Mouse (Mus musculus): ENCODE measurements around the gene Qars. TPM values are rescaled to one million over a fixed set of nuclear protein-coding genes. Genes with fewer than 3 reads are reported as not detected.
A peak's percentile ranks its signal among the peaks of the same experiment; 100 is the strongest.

Qars gene
- polyA plus RNA-seq, 1 experiment from 2014 or later: 66.1 TPM

GRCm38 (mm10) chr9:108508776-108509175 lies 1.3 kb downstream of the Qars start:
- Histone ChIP-seq H3K27me3 (no peaks in the 10 kb centered on the region), H3K4me2 (peak overlapping the region; percentile 79), H3K4me1 (replicated peaks) (peaks cover 22% of the 10 kb centered on the region), H3K36me3 (peaks cover 46% of the 10 kb centered on the region), H3K9me3 (replicated peaks) (no peaks in the 10 kb centered on the region), H3K4me3 (replicated peaks) (peak overlapping the region; percentile 80), H3K27ac (no peak overlapping the region; the same call in 1 of the 2 replicates), H3K9ac (peak overlapping the region; percentile 83)
- ATAC-seq (ENCODE audit: low read depth) (no peak), DNase-seq (no peak)
- WGBS (ENCODE audit: insufficient replicate concordance): 57% methylated on average over 7 of the region's 7 CpGs

GRCm38 (mm10) chr9:108516380-108517251 lies 9.1 kb downstream of the Qars start, which contains the start of gene Qrich1:
Qrich1 (plus strand) TSS chr9:108516806.
- Histone ChIP-seq H3K9ac (peak within 1 kb of the TSS; percentile 97), H3K27me3 (no peaks in the 10 kb centered on the region), H3K4me3 (replicated peaks) (peak within 1 kb of the TSS; percentile 97), H3K4me2 (peak within 1 kb of the TSS; percentile 95), H3K9me3 (replicated peaks) (no peaks in the 10 kb centered on the region), H3K27ac (peak within 1 kb of the TSS; percentile 98), H3K4me1 (replicated peaks) (peaks cover 36% of the 10 kb centered on the region), H3K36me3 (peaks cover 57% of the 10 kb centered on the region)
- peak; percentile 89 for ATAC-seq (ENCODE audit: low read depth)
- WGBS (ENCODE audit: insufficient replicate concordance): 2% methylated on average over 50 of the region's 55 CpGs
- DNase-seq: peak; percentile 93

GRCm38 (mm10) chr9:108517253-108517930 lies 9.9 kb downstream of the Qars start:
- Histone ChIP-seq H3K4me1 (replicated peaks) (peaks cover 36% of the 10 kb centered on the region), H3K4me3 (replicated peaks) (peak overlapping the region; percentile 97), H3K9ac (peak overlapping the region; percentile 97), H3K4me2 (peak overlapping the region; percentile 95), H3K36me3 (peaks cover 49% of the 10 kb centered on the region), H3K27me3 (no peaks in the 10 kb centered on the region), H3K9me3 (replicated peaks) (no peaks in the 10 kb centered on the region), H3K27ac (peak overlapping the region; percentile 98)
- under 1% methylated on average over 85 of the region's 95 CpGs for WGBS (ENCODE audit: insufficient replicate concordance)
- ATAC-seq (ENCODE audit: low read depth) (peak; percentile 85), DNase-seq (peak; percentile 73)

GRCm38 (mm10) chr9:108517931-108518332 lies 10.4 kb downstream of the Qars start:
- no peak; the same call in 1 of the 2 replicates for ATAC-seq (ENCODE audit: low read depth)
- peak overlapping the region; percentile 95 for H3K4me2 ChIP-seq
- DNase-seq: no peak
- peaks cover 47% of the 10 kb centered on the region for H3K36me3 ChIP-seq
- H3K27ac ChIP-seq: peak overlapping the region; percentile 98
- H3K9me3 ChIP-seq (replicated peaks): no peaks in the 10 kb centered on the region
- 0% methylated on average over 13 of the region's 13 CpGs for WGBS (ENCODE audit: insufficient replicate concordance)
- H3K4me3 ChIP-seq (replicated peaks): peak overlapping the region; percentile 97
- H3K27me3 ChIP-seq: no peaks in the 10 kb centered on the region
- peaks cover 36% of the 10 kb centered on the region for H3K4me1 ChIP-seq (replicated peaks)
- H3K9ac ChIP-seq: peak overlapping the region; percentile 97

- DNase-seq: no peak
- ATAC-seq (ENCODE audit: low read depth): no peak
- H3K9ac ChIP-seq: no peak overlapping the region
- no peak overlapping the region for H3K4me2 ChIP-seq
- peaks cover 23% of the 10 kb centered on the region for H3K4me1 ChIP-seq (replicated peaks)
- H3K9me3 ChIP-seq (replicated peaks): no peaks in the 10 kb centered on the region
- H3K36me3 ChIP-seq: peaks cover 32% of the 10 kb centered on the region
- 62% methylated on average over 2 of the region's 2 CpGs for WGBS (ENCODE audit: insufficient replicate concordance)
- H3K27me3 ChIP-seq: no peaks in the 10 kb centered on the region
- H3K4me3 ChIP-seq (replicated peaks): no peak overlapping the region
- H3K27ac ChIP-seq: no peak overlapping the region
Observed at GRCm38 (mm10) chr9:108521604-108522003, 14.1 kb downstream of the Qars start.

GRCm38 (mm10) chr9:108523341-108523740 lies 15.8 kb downstream of the Qars start:
- 91% methylated on average over 4 of the region's 4 CpGs for WGBS (ENCODE audit: insufficient replicate concordance)
- no peak for ATAC-seq (ENCODE audit: low read depth)
- H3K9ac ChIP-seq: no peak overlapping the region
- no peak overlapping the region for H3K4me2 ChIP-seq
- H3K27ac ChIP-seq: no peak overlapping the region
- no peak for DNase-seq
- H3K9me3 ChIP-seq (replicated peaks): no peaks in the 10 kb centered on the region
- H3K4me1 ChIP-seq (replicated peaks): peaks cover 23% of the 10 kb centered on the region
- H3K36me3 ChIP-seq: peaks cover 40% of the 10 kb centered on the region
- H3K4me3 ChIP-seq (replicated peaks): no peak overlapping the region
- H3K27me3 ChIP-seq: no peaks in the 10 kb centered on the region

GRCm38 (mm10) chr9:108525400-108525799 lies 17.9 kb downstream of the Qars start:
- Histone ChIP-seq H3K4me1 (replicated peaks) (peaks cover 6% of the 10 kb centered on the region), H3K27ac (no peak overlapping the region), H3K27me3 (no peaks in the 10 kb centered on the region), H3K9ac (no peak overlapping the region), H3K4me2 (no peak overlapping the region), H3K9me3 (replicated peaks) (no peaks in the 10 kb centered on the region), H3K4me3 (replicated peaks) (no peak overlapping the region), H3K36me3 (peaks cover 48% of the 10 kb centered on the region)
- ATAC-seq (ENCODE audit: low read depth) (no peak), DNase-seq (no peak)
- 75% methylated on average over 3 of the region's 3 CpGs for WGBS (ENCODE audit: insufficient replicate concordance)

GRCm38 (mm10) chr9:108530954-108531353 lies 23.4 kb downstream of the Qars start:
- no peak for ATAC-seq (ENCODE audit: low read depth)
- no peaks in the 10 kb centered on the region for H3K4me1 ChIP-seq (replicated peaks)
- H3K4me2 ChIP-seq: no peak overlapping the region
- no peaks in the 10 kb centered on the region for H3K27me3 ChIP-seq
- H3K27ac ChIP-seq: no peak overlapping the region
- peaks cover 84% of the 10 kb centered on the region for H3K36me3 ChIP-seq
- H3K9ac ChIP-seq: no peak overlapping the region
- whole genome bisulfite sequencing (ENCODE audit: insufficient replicate concordance): 81% methylated on average over 1 of the region's 1 CpGs
- no peak for DNase-seq
- H3K9me3 ChIP-seq (replicated peaks): no peaks in the 10 kb centered on the region
- no peak overlapping the region for H3K4me3 ChIP-seq (replicated peaks)

- WGBS (ENCODE audit: insufficient replicate concordance): 92% methylated on average over 1 of the region's 1 CpGs
- Histone ChIP-seq H3K27ac (no peak overlapping the region), H3K4me2 (no peak overlapping the region), H3K9me3 (replicated peaks) (no peaks in the 10 kb centered on the region), H3K27me3 (no peaks in the 10 kb centered on the region), H3K9ac (no peak overlapping the region), H3K36me3 (peaks cover 89% of the 10 kb centered on the region), H3K4me3 (replicated peaks) (no peak overlapping the region), H3K4me1 (replicated peaks) (no peaks in the 10 kb centered on the region)
- ATAC-seq (ENCODE audit: low read depth) (no peak), DNase-seq (no peak)
Observed at GRCm38 (mm10) chr9:108531496-108531895, 24.0 kb downstream of the Qars start.

GRCm38 (mm10) chr9:108540846-108541245 lies 33.3 kb downstream of the Qars start:
- Histone ChIP-seq H3K9ac (no peak overlapping the region), H3K27ac (no peak overlapping the region), H3K4me3 (replicated peaks) (no peak overlapping the region), H3K4me2 (no peak overlapping the region), H3K36me3 (peaks cover 92% of the 10 kb centered on the region), H3K9me3 (replicated peaks) (no peaks in the 10 kb centered on the region), H3K4me1 (replicated peaks) (no peaks in the 10 kb centered on the region), H3K27me3 (no peaks in the 10 kb centered on the region)
- DNase-seq: no peak
- ATAC-seq (ENCODE audit: low read depth): no peak

GRCm38 (mm10) chr9:108545986-108546385 lies 38.5 kb downstream of the Qars start:
- no peak overlapping the region for H3K4me3 ChIP-seq (replicated peaks)
- no peaks in the 10 kb centered on the region for H3K9me3 ChIP-seq (replicated peaks)
- H3K4me2 ChIP-seq: no peak overlapping the region
- peaks cover 97% of the 10 kb centered on the region for H3K36me3 ChIP-seq
- no peaks in the 10 kb centered on the region for H3K27me3 ChIP-seq
- peaks cover 9% of the 10 kb centered on the region for H3K4me1 ChIP-seq (replicated peaks)
- ATAC-seq (ENCODE audit: low read depth) (no peak), DNase-seq (no peak)
- H3K27ac ChIP-seq: no peak overlapping the region
- 91% methylated on average over 3 of the region's 3 CpGs for WGBS (ENCODE audit: insufficient replicate concordance)
- H3K9ac ChIP-seq: no peak overlapping the region

Data from liver, embryonic 13.5 days (tissue).